Mouse (Mus musculus): ENCODE results near the gene Auh. TPM values are rescaled to one million over a fixed set of nuclear protein-coding genes. Genes with fewer than 3 reads are reported as not detected.

Gene Auh
- polyA plus RNA-seq, 1 experiment, result 146 TPM

DNA sequence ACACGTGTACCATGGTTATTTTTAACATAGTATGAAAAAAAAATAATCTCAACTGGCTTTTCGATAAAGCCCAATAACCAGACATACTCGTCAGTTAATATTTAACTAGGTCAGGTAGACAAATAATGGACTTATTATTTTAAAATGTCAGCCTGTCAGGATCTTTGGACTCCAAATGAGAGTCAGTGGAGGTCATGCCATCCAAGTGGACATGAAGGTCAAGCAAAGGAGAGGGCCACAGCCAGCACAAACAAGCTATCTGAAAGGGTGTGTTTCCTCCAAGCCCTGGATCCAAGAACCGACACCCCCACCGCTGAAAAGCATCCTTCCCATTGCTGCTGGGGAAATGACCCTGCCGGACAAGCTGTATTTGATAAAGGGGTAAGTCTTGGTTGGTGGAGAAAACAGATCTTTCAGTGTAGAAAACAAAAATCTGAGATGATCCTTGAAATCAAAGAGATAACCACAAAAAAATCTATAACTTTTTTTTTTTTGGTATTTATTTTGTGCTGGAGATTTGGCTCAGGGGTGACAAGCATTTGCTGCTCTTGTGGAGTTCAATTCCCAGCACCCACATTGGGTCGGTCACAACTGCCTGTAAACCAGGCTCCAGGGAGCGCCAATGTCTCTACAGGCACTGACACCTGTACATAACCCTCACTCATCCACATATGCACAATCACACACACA lies 96.9 kb downstream of the Auh start:
- Histone ChIP-seq H3K4me1 (ENCODE audit: control insufficient read depth, insufficient read depth, low read length) (peaks cover 6% of the 10 kb centered on the region; the same call in 1 of the 2 replicates), H3K4me3 (replicated peaks; ENCODE audit: insufficient read depth, low read depth, low read length) (no peak overlapping the region), H3K27me3 (ENCODE audit: control insufficient read depth, insufficient read depth, low read length) (no peaks in the 10 kb centered on the region), H3K27ac (ENCODE audit: insufficient read depth, low read length) (no peak overlapping the region)
- DNase-seq, result no peak
- WGBS, result 92% methylated on average over 8 of the region's 8 CpGs
- TF ChIP-seq CTCF (IDR thresholded peaks at IDR 0.05; ENCODE audit: borderline replicate concordance, insufficient read depth, low read depth, low read length) (no peak), POLR2A (IDR thresholded peaks at IDR 0.05; ENCODE audit: borderline replicate concordance, insufficient read depth, low read length) (no peak)

- Histone ChIP-seq H3K27ac (ENCODE audit: insufficient read depth, low read length) (no peak overlapping the region), H3K4me1 (ENCODE audit: control insufficient read depth, insufficient read depth, low read length) (peaks cover 6% of the 10 kb centered on the region; the same call in 1 of the 2 replicates), H3K27me3 (ENCODE audit: control insufficient read depth, insufficient read depth, low read length) (no peaks in the 10 kb centered on the region), H3K4me3 (replicated peaks; ENCODE audit: insufficient read depth, low read depth, low read length) (no peak overlapping the region)
- DNase-seq, result no peak
- TF ChIP-seq CTCF (IDR thresholded peaks at IDR 0.05; ENCODE audit: borderline replicate concordance, insufficient read depth, low read depth, low read length) (no peak), POLR2A (IDR thresholded peaks at IDR 0.05; ENCODE audit: borderline replicate concordance, insufficient read depth, low read length) (no peak)
- 84% methylated on average over 13 of the region's 13 CpGs for WGBS
Observed at GRCm38 (mm10) chr13:52831037-52831757, 98.3 kb downstream of the Auh start.

DNA sequence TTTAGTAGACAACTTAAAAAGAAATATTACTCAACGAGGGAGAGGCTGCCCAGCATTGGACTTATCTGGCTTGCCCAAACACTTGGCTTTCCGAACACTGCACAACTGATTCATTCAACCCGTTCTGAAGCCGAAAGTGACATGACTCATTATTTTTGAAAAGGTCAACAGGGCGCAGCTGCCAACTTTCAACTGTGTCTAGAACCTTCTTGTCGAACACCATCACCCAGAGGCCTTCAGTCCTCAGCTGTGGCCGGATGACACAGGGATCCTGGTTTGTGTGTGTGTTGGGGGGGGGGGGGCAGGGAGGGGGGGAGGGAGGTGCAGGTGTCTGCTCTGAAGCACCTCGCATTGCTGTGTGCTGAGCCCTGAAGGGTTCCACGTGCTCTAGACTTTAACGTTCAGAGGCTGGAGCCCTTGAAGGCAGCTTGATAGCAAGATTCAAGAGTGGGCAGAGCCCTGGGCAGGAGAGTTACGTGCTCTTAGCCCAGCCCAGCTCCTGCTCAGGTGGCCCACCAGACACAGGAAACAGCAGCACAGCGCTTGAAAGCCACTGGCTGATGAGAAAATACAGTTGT lies 100.4 kb downstream of the Auh start:
- peaks cover 6% of the 10 kb centered on the region; the same call in 1 of the 2 replicates for H3K4me1 ChIP-seq (ENCODE audit: control insufficient read depth, insufficient read depth, low read length)
- H3K27me3 ChIP-seq (ENCODE audit: control insufficient read depth, insufficient read depth, low read length), result no peaks in the 10 kb centered on the region
- no peak overlapping the region for H3K4me3 ChIP-seq (replicated peaks; ENCODE audit: insufficient read depth, low read depth, low read length)
- WGBS, result 40% methylated on average over 12 of the region's 12 CpGs
- TF ChIP-seq POLR2A (IDR thresholded peaks at IDR 0.05; ENCODE audit: borderline replicate concordance, insufficient read depth, low read length) (no peak), CTCF (IDR thresholded peaks at IDR 0.05; ENCODE audit: borderline replicate concordance, insufficient read depth, low read depth, low read length) (no peak)
- DNase-seq, result peak in 1 of 2 experiments; percentile 68
- no peak overlapping the region for H3K27ac ChIP-seq (ENCODE audit: insufficient read depth, low read length)

- Histone ChIP-seq H3K4me1 (ENCODE audit: control insufficient read depth, insufficient read depth, low read length) (peaks cover 6% of the 10 kb centered on the region; the same call in 1 of the 2 replicates), H3K4me3 (replicated peaks; ENCODE audit: insufficient read depth, low read depth, low read length) (no peak overlapping the region), H3K27me3 (ENCODE audit: control insufficient read depth, insufficient read depth, low read length) (no peaks in the 10 kb centered on the region), H3K27ac (ENCODE audit: insufficient read depth, low read length) (no peak overlapping the region)
- DNase-seq, result no peak
- TF ChIP-seq POLR2A (IDR thresholded peaks at IDR 0.05; ENCODE audit: borderline replicate concordance, insufficient read depth, low read length) (no peak), CTCF (IDR thresholded peaks at IDR 0.05; ENCODE audit: borderline replicate concordance, insufficient read depth, low read depth, low read length) (no peak)
- WGBS, result 73% methylated on average over 2 of the region's 2 CpGs
Observed at GRCm38 (mm10) chr13:52828217-52828616, 101.3 kb downstream of the Auh start.

DNA sequence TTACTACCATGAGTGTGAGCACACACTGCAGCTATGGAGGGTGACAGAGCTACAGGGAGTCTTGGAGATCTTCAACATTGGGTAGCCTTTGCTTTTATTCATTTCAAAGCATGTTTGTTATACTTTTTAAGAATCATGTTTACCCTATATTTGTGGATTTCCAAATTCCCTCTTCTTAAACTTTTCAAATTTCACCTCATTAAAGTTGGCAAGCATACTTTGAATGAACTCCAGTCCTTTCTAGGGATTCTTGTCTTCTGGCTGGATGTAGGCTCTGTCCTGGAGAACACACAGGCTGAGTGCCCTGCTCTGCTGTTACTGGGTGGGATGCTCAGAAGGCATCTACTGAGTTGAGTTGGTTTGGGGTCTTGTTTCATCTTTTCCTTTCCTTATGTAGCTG lies 102.8 kb downstream of the Auh start:
- Histone ChIP-seq H3K27me3 (ENCODE audit: control insufficient read depth, insufficient read depth, low read length) (no peaks in the 10 kb centered on the region), H3K4me3 (replicated peaks; ENCODE audit: insufficient read depth, low read depth, low read length) (no peak overlapping the region), H3K4me1 (ENCODE audit: control insufficient read depth, insufficient read depth, low read length) (peaks cover 6% of the 10 kb centered on the region; the same call in 1 of the 2 replicates), H3K27ac (ENCODE audit: insufficient read depth, low read length) (no peak overlapping the region)
- TF ChIP-seq CTCF (IDR thresholded peaks at IDR 0.05; ENCODE audit: borderline replicate concordance, insufficient read depth, low read depth, low read length) (no peak), POLR2A (IDR thresholded peaks at IDR 0.05; ENCODE audit: borderline replicate concordance, insufficient read depth, low read length) (no peak)
- no peak for DNase-seq

GRCm38 (mm10) chr13:52824754-52825153 lies 104.7 kb downstream of the Auh start:
- peaks cover 15% of the 10 kb centered on the region for H3K4me1 ChIP-seq (ENCODE audit: control insufficient read depth, insufficient read depth, low read length)
- 71% methylated on average over 9 of the region's 9 CpGs for WGBS
- TF ChIP-seq CTCF (IDR thresholded peaks at IDR 0.05; ENCODE audit: borderline replicate concordance, insufficient read depth, low read depth, low read length), result no peak
- TF ChIP-seq POLR2A (IDR thresholded peaks at IDR 0.05; ENCODE audit: borderline replicate concordance, insufficient read depth, low read length), result no peak
- no peak overlapping the region for H3K4me3 ChIP-seq (replicated peaks; ENCODE audit: insufficient read depth, low read depth, low read length)
- no peak for DNase-seq
- H3K27ac ChIP-seq (ENCODE audit: insufficient read depth, low read length), result no peak overlapping the region
- H3K27me3 ChIP-seq (ENCODE audit: control insufficient read depth, insufficient read depth, low read length), result no peaks in the 10 kb centered on the region

- no peak for DNase-seq
- TF ChIP-seq CTCF (IDR thresholded peaks at IDR 0.05; ENCODE audit: borderline replicate concordance, insufficient read depth, low read depth, low read length), result no peak
- no peak for TF ChIP-seq POLR2A (IDR thresholded peaks at IDR 0.05; ENCODE audit: borderline replicate concordance, insufficient read depth, low read length)
- Histone ChIP-seq H3K4me1 (ENCODE audit: control insufficient read depth, insufficient read depth, low read length) (peaks cover 24% of the 10 kb centered on the region), H3K27ac (ENCODE audit: insufficient read depth, low read length) (no peak overlapping the region), H3K27me3 (ENCODE audit: control insufficient read depth, insufficient read depth, low read length) (no peaks in the 10 kb centered on the region), H3K4me3 (replicated peaks; ENCODE audit: insufficient read depth, low read depth, low read length) (no peak overlapping the region)
- 61% methylated on average over 23 of the region's 23 CpGs for WGBS
Observed at GRCm38 (mm10) chr13:52822165-52823149, 107.0 kb downstream of the Auh start.

Data from cerebellum, adult 2 months (tissue).